Mouse (Mus musculus): ENCODE results near the gene Tex2. TPM values are rescaled to one million over a fixed set of nuclear protein-coding genes. Genes with fewer than 3 reads are reported as not detected.

Tex2 gene
- polyA plus RNA-seq, 1 experiment from 2014 or later = 7.6 TPM

- DNase-seq (ENCODE audit: low spot score) (no peak), ATAC-seq (ENCODE audit: insufficient number of reproducible peaks, low FRiP score, low TSS enrichment, low read depth) (no peak)
- WGBS = 85% methylated on average over 4 of the region's 4 CpGs
These were observed 147.3 kb downstream of the Tex2 start for GRCm38 (mm10) chr11:106465932-106466331.

GRCm38 (mm10) chr11:106465545-106465903 lies 147.7 kb downstream of the Tex2 start:
- no peaks in the 10 kb centered on the region for H3K4me1 ChIP-seq (ENCODE audit: control insufficient read depth, insufficient read depth, low read length)
- H3K4me3 ChIP-seq (ENCODE audit: low read depth, low read length) = no peak overlapping the region
- 88% methylated on average over 1 of the region's 1 CpGs for WGBS
- H3K9me3 ChIP-seq (ENCODE audit: control insufficient read depth, low read length) = no peaks in the 10 kb centered on the region
- H3K4me2 ChIP-seq (ENCODE audit: low read depth, severe bottlenecking) = no peak overlapping the region
- H3K27me3 ChIP-seq (ENCODE audit: control insufficient read depth, insufficient read depth, low read length) = no peaks in the 10 kb centered on the region
- H3K9ac ChIP-seq (ENCODE audit: low read length) = no peak overlapping the region
- no peaks in the 10 kb centered on the region for H3K36me3 ChIP-seq (ENCODE audit: control insufficient read depth, insufficient read depth, low read length)
- ATAC-seq (ENCODE audit: insufficient number of reproducible peaks, low FRiP score, low TSS enrichment, low read depth) (no peak), DNase-seq (ENCODE audit: low spot score) (no peak)
- H3K27ac ChIP-seq (replicated peaks; ENCODE audit: low read depth, low read length) = no peak overlapping the region

More at GRCm38 (mm10) chr11:106465932-106466331, 147.3 kb downstream of the Tex2 start:
- Histone ChIP-seq H3K27ac (replicated peaks; ENCODE audit: low read depth, low read length) (no peak overlapping the region), H3K4me3 (ENCODE audit: low read depth, low read length) (no peak overlapping the region), H3K9me3 (ENCODE audit: control insufficient read depth, low read length) (no peaks in the 10 kb centered on the region), H3K4me1 (ENCODE audit: control insufficient read depth, insufficient read depth, low read length) (no peaks in the 10 kb centered on the region), H3K27me3 (ENCODE audit: control insufficient read depth, insufficient read depth, low read length) (no peaks in the 10 kb centered on the region), H3K4me2 (ENCODE audit: low read depth, severe bottlenecking) (no peak overlapping the region), H3K9ac (ENCODE audit: low read length) (no peak overlapping the region), H3K36me3 (ENCODE audit: control insufficient read depth, insufficient read depth, low read length) (no peaks in the 10 kb centered on the region)

- Histone ChIP-seq H3K36me3 (ENCODE audit: control insufficient read depth, insufficient read depth, low read length) (no peaks in the 10 kb centered on the region), H3K4me2 (ENCODE audit: low read depth, severe bottlenecking) (no peak overlapping the region), H3K27me3 (ENCODE audit: control insufficient read depth, insufficient read depth, low read length) (no peaks in the 10 kb centered on the region), H3K9me3 (ENCODE audit: control insufficient read depth, low read length) (no peaks in the 10 kb centered on the region), H3K9ac (ENCODE audit: low read length) (no peak overlapping the region), H3K27ac (replicated peaks; ENCODE audit: low read depth, low read length) (no peak overlapping the region), H3K4me1 (ENCODE audit: control insufficient read depth, insufficient read depth, low read length) (no peaks in the 10 kb centered on the region), H3K4me3 (ENCODE audit: low read depth, low read length) (no peak overlapping the region)
- WGBS = 70% methylated on average over 4 of the region's 4 CpGs
- ATAC-seq (ENCODE audit: insufficient number of reproducible peaks, low FRiP score, low TSS enrichment, low read depth) = no peak
- DNase-seq (ENCODE audit: low spot score) = no peak
These were observed 148.3 kb downstream of the Tex2 start for GRCm38 (mm10) chr11:106464681-106465544.

GRCm38 (mm10) chr11:106463845-106464244 lies 149.4 kb downstream of the Tex2 start:
- H3K4me1 ChIP-seq (ENCODE audit: control insufficient read depth, insufficient read depth, low read length) = no peaks in the 10 kb centered on the region
- ATAC-seq (ENCODE audit: insufficient number of reproducible peaks, low FRiP score, low TSS enrichment, low read depth) (no peak), DNase-seq (ENCODE audit: low spot score) (no peak)
- H3K4me2 ChIP-seq (ENCODE audit: low read depth, severe bottlenecking) = no peak overlapping the region
- H3K36me3 ChIP-seq (ENCODE audit: control insufficient read depth, insufficient read depth, low read length) = no peaks in the 10 kb centered on the region
- no peak overlapping the region for H3K9ac ChIP-seq (ENCODE audit: low read length)
- WGBS = 85% methylated on average over 5 of the region's 5 CpGs
- H3K9me3 ChIP-seq (ENCODE audit: control insufficient read depth, low read length) = no peaks in the 10 kb centered on the region
- H3K27ac ChIP-seq (replicated peaks; ENCODE audit: low read depth, low read length) = no peak overlapping the region
- H3K27me3 ChIP-seq (ENCODE audit: control insufficient read depth, insufficient read depth, low read length) = no peaks in the 10 kb centered on the region
- no peak overlapping the region for H3K4me3 ChIP-seq (ENCODE audit: low read depth, low read length)

- WGBS = 76% methylated on average over 3 of the region's 3 CpGs
- Histone ChIP-seq H3K27me3 (ENCODE audit: control insufficient read depth, insufficient read depth, low read length) (no peaks in the 10 kb centered on the region), H3K4me1 (ENCODE audit: control insufficient read depth, insufficient read depth, low read length) (no peaks in the 10 kb centered on the region)
These were observed 150.9 kb downstream of the Tex2 start for GRCm38 (mm10) chr11:106462309-106462708.

GRCm38 (mm10) chr11:106461145-106461932 lies 151.9 kb downstream of the Tex2 start:
- WGBS = 90% methylated on average over 5 of the region's 5 CpGs

More at GRCm38 (mm10) chr11:106462309-106462708, 150.9 kb downstream of the Tex2 start:
- Histone ChIP-seq H3K9ac (ENCODE audit: low read length) (no peak overlapping the region), H3K4me3 (ENCODE audit: low read depth, low read length) (no peak overlapping the region), H3K9me3 (ENCODE audit: control insufficient read depth, low read length) (no peaks in the 10 kb centered on the region), H3K36me3 (ENCODE audit: control insufficient read depth, insufficient read depth, low read length) (no peaks in the 10 kb centered on the region), H3K27ac (replicated peaks; ENCODE audit: low read depth, low read length) (no peak overlapping the region), H3K4me2 (ENCODE audit: low read depth, severe bottlenecking) (no peak overlapping the region)
- ATAC-seq (ENCODE audit: insufficient number of reproducible peaks, low FRiP score, low TSS enrichment, low read depth) = no peak
- no peak for DNase-seq (ENCODE audit: low spot score)

GRCm38 (mm10) chr11:106460671-106461070 lies 152.6 kb downstream of the Tex2 start:
- Histone ChIP-seq H3K9me3 (ENCODE audit: control insufficient read depth, low read length) (no peaks in the 10 kb centered on the region), H3K36me3 (ENCODE audit: control insufficient read depth, insufficient read depth, low read length) (no peaks in the 10 kb centered on the region), H3K9ac (ENCODE audit: low read length) (no peak overlapping the region), H3K27ac (replicated peaks; ENCODE audit: low read depth, low read length) (no peak overlapping the region), H3K4me3 (ENCODE audit: low read depth, low read length) (no peak overlapping the region), H3K4me1 (ENCODE audit: control insufficient read depth, insufficient read depth, low read length) (no peaks in the 10 kb centered on the region), H3K4me2 (ENCODE audit: low read depth, severe bottlenecking) (no peak overlapping the region), H3K27me3 (ENCODE audit: control insufficient read depth, insufficient read depth, low read length) (no peaks in the 10 kb centered on the region)
- no peak for ATAC-seq (ENCODE audit: insufficient number of reproducible peaks, low FRiP score, low TSS enrichment, low read depth)
- no peak for DNase-seq (ENCODE audit: low spot score)
- 91% methylated on average over 1 of the region's 1 CpGs for WGBS

More at GRCm38 (mm10) chr11:106461145-106461932, 151.9 kb downstream of the Tex2 start:
- H3K36me3 ChIP-seq (ENCODE audit: control insufficient read depth, insufficient read depth, low read length) = no peaks in the 10 kb centered on the region
- H3K4me3 ChIP-seq (ENCODE audit: low read depth, low read length) = no peak overlapping the region
- no peak overlapping the region for H3K4me2 ChIP-seq (ENCODE audit: low read depth, severe bottlenecking)
- no peak overlapping the region for H3K27ac ChIP-seq (replicated peaks; ENCODE audit: low read depth, low read length)
- DNase-seq (ENCODE audit: low spot score) = no peak
- no peaks in the 10 kb centered on the region for H3K9me3 ChIP-seq (ENCODE audit: control insufficient read depth, low read length)
- no peaks in the 10 kb centered on the region for H3K27me3 ChIP-seq (ENCODE audit: control insufficient read depth, insufficient read depth, low read length)
- no peak for ATAC-seq (ENCODE audit: insufficient number of reproducible peaks, low FRiP score, low TSS enrichment, low read depth)
- no peaks in the 10 kb centered on the region for H3K4me1 ChIP-seq (ENCODE audit: control insufficient read depth, insufficient read depth, low read length)
- no peak overlapping the region for H3K9ac ChIP-seq (ENCODE audit: low read length)

GRCm38 (mm10) chr11:106458540-106458939 lies 154.7 kb downstream of the Tex2 start:
- no peak overlapping the region for H3K9ac ChIP-seq (ENCODE audit: low read length)
- H3K27ac ChIP-seq (replicated peaks; ENCODE audit: low read depth, low read length) = no peak overlapping the region
- no peaks in the 10 kb centered on the region for H3K9me3 ChIP-seq (ENCODE audit: control insufficient read depth, low read length)
- no peak overlapping the region for H3K4me3 ChIP-seq (ENCODE audit: low read depth, low read length)
- no peaks in the 10 kb centered on the region for H3K27me3 ChIP-seq (ENCODE audit: control insufficient read depth, insufficient read depth, low read length)
- H3K4me2 ChIP-seq (ENCODE audit: low read depth, severe bottlenecking) = no peak overlapping the region
- WGBS = 93% methylated on average over 4 of the region's 4 CpGs
- DNase-seq (ENCODE audit: low spot score) = no peak
- ATAC-seq (ENCODE audit: insufficient number of reproducible peaks, low FRiP score, low TSS enrichment, low read depth) = no peak
- no peaks in the 10 kb centered on the region for H3K4me1 ChIP-seq (ENCODE audit: control insufficient read depth, insufficient read depth, low read length)
- no peaks in the 10 kb centered on the region for H3K36me3 ChIP-seq (ENCODE audit: control insufficient read depth, insufficient read depth, low read length)
